Mouse (Mus musculus) kidney, adult 8-10 months (tissue): ENCODE data around the gene Ube2ql1.
A peak's percentile ranks its signal among the peaks of the same experiment; 100 is the strongest.

Experiments
- DNase-seq, 2 experiments: peaks; one replicate each; pipeline ENCODE4 v3.0.0; 2022

Gene Ube2ql1

GRCm38 (mm10) chr13:69707496-69707895 is 32.2 kb downstream of the Ube2ql1 start:
- no peak for DNase-seq

- no peak for DNase-seq
These were observed 32.8 kb downstream of the Ube2ql1 start for GRCm38 (mm10) chr13:69706919-69707318.

GRCm38 (mm10) chr13:69703505-69703904 is 36.2 kb downstream of the Ube2ql1 start:
- no peak for DNase-seq

- DNase-seq: peak; percentile 13 to 28
These were observed 38.3 kb downstream of the Ube2ql1 start for GRCm38 (mm10) chr13:69701397-69701796.

GRCm38 (mm10) chr13:69700827-69701226 is 38.9 kb downstream of the Ube2ql1 start:
- peak; percentile 18 to 42 for DNase-seq

- DNase-seq: peak; percentile 36 to 72
These were observed 43.2 kb downstream of the Ube2ql1 start for GRCm38 (mm10) chr13:69696333-69696991.

- peak; percentile 7 to 41 for DNase-seq
These were observed 48.6 kb downstream of the Ube2ql1 start for GRCm38 (mm10) chr13:69691074-69691473.

- no peak for DNase-seq
These were observed 52.7 kb downstream of the Ube2ql1 start for GRCm38 (mm10) chr13:69687023-69687422.

- no peak for DNase-seq
These were observed 54.3 kb downstream of the Ube2ql1 start for GRCm38 (mm10) chr13:69685406-69685818.

- no peak for DNase-seq
These were observed 65.6 kb downstream of the Ube2ql1 start for GRCm38 (mm10) chr13:69673921-69674618.

GRCm38 (mm10) chr13:69673197-69673920 is 66.3 kb downstream of the Ube2ql1 start:
- no peak for DNase-seq

GRCm38 (mm10) chr13:69672565-69672964 is 67.1 kb downstream of the Ube2ql1 start:
- no peak for DNase-seq

- no peak for DNase-seq
These were observed 67.6 kb downstream of the Ube2ql1 start for GRCm38 (mm10) chr13:69672121-69672520.

GRCm38 (mm10) chr13:69654508-69654907 is 85.2 kb downstream of the Ube2ql1 start:
- no peak for DNase-seq
